Mouse (Mus musculus) v-Abl transformed pro-B cells (cell line): Measurements from ENCODE around the gene Rapgef1.

Experiments
- in situ Hi-C, 2 experiments: fragments of 400-800 bp; cut with MboI; formaldehyde crosslinking; loops; one replicate each; pipeline ENCODE4 v1.15.1; 2025; ENCODE audit not compliant: unreplicated experiment in 2 of 2

The Rapgef1 gene

GRCm38 (mm10) chr2:29729500-29729899, 110.0 kb downstream of the Rapgef1 start:
- in situ Hi-C loops = no loop called here

- in situ Hi-C loops = loop anchor here in 1 of 2 experiments (10.0 kb wide), 1 partner anchor 107 kb away; no protein-coding TSS in a partner anchor
These were observed 112.0 kb downstream of the Rapgef1 start for GRCm38 (mm10) chr2:29731545-29731944.

- in situ Hi-C loops = loop anchor here in 1 of 2 experiments (10.0 kb wide), 1 partner anchor 108 kb away; no protein-coding TSS in a partner anchor
These were observed 113.0 kb downstream of the Rapgef1 start for GRCm38 (mm10) chr2:29732559-29732958.

GRCm38 (mm10) chr2:29733348-29733747, 113.8 kb downstream of the Rapgef1 start:
- in situ Hi-C loops = loop anchor here in 1 of 2 experiments (10.0 kb wide), 1 partner anchor 109 kb away; no protein-coding TSS in a partner anchor

GRCm38 (mm10) chr2:29735708-29736107, 116.2 kb downstream of the Rapgef1 start:
- in situ Hi-C loops = loop anchor here (5.0 to 10.0 kb wide), 2 partner anchors 111 to 118 kb away; partner anchors contain the start of gene Rapgef1 (in 1 of the 2)

- in situ Hi-C loops = loop anchor here (5.0 to 10.0 kb wide), 2 partner anchors 113 to 120 kb away; partner anchors contain the start of gene Rapgef1 (in 1 of the 2)
These were observed 117.8 kb downstream of the Rapgef1 start for GRCm38 (mm10) chr2:29737209-29737925.

- in situ Hi-C loops = loop anchor here (5.0 to 10.0 kb wide), 2 partner anchors 114 to 121 kb away; partner anchors contain the start of gene Rapgef1 (in 1 of the 2)
These were observed 119.3 kb downstream of the Rapgef1 start for GRCm38 (mm10) chr2:29738799-29739198.

GRCm38 (mm10) chr2:29739368-29739767, 119.8 kb downstream of the Rapgef1 start:
- in situ Hi-C loops = loop anchor here (5.0 to 10.0 kb wide), 2 partner anchors 115 to 122 kb away; partner anchors contain the start of gene Rapgef1 (in 1 of the 2)

GRCm38 (mm10) chr2:29741207-29741606, 121.7 kb downstream of the Rapgef1 start:
- in situ Hi-C loops = no loop called here

- in situ Hi-C loops = no loop called here
These were observed 124.7 kb downstream of the Rapgef1 start for GRCm38 (mm10) chr2:29744256-29744655.

GRCm38 (mm10) chr2:29747188-29747782, 127.8 kb downstream of the Rapgef1 start:
- in situ Hi-C loops = no loop called here

- in situ Hi-C loops = no loop called here
These were observed 128.3 kb downstream of the Rapgef1 start for GRCm38 (mm10) chr2:29747852-29748251.

- in situ Hi-C loops = no loop called here
These were observed 129.0 kb downstream of the Rapgef1 start for GRCm38 (mm10) chr2:29748499-29748898.

- in situ Hi-C loops = no loop called here
These were observed 132.0 kb downstream of the Rapgef1 start, which contains the start of gene Gm13420 for GRCm38 (mm10) chr2:29751497-29751896. Gene Gm13420 (minus strand): TSS chr2:29751685.

- in situ Hi-C loops = no loop called here
These were observed 132.9 kb downstream of the Rapgef1 start for GRCm38 (mm10) chr2:29752397-29752796.

- in situ Hi-C loops = no loop called here
These were observed 136.2 kb downstream of the Rapgef1 start for GRCm38 (mm10) chr2:29755693-29756092.

GRCm38 (mm10) chr2:29764831-29765230, 145.3 kb downstream of the Rapgef1 start:
- in situ Hi-C loops = loop anchor here (5.0 to 10.0 kb wide), 3 partner anchors 92 to 212 kb away; partner anchors contain the start of gene Cercam (in 1 of the 2)

- in situ Hi-C loops = loop anchor here (5.0 to 10.0 kb wide), 3 partner anchors 89 to 209 kb away; partner anchors contain the start of gene Cercam (in 1 of the 2)
These were observed 148.6 kb downstream of the Rapgef1 start for GRCm38 (mm10) chr2:29767976-29768709.

- in situ Hi-C loops = loop anchor here (5.0 to 10.0 kb wide), 3 partner anchors 88 to 208 kb away; partner anchors contain the start of gene Cercam (in 1 of the 2)
These were observed 149.4 kb downstream of the Rapgef1 start for GRCm38 (mm10) chr2:29768901-29769300.

GRCm38 (mm10) chr2:29770162-29770561, 150.6 kb downstream of the Rapgef1 start:
- in situ Hi-C loops = no loop called here
